Mouse (Mus musculus): ENCODE results near the gene Copz1. TPM values are rescaled to one million over a fixed set of nuclear protein-coding genes. Genes with fewer than 3 reads are reported as not detected.
"Not testable (repeated sequence)": the region's sequence is repeated elsewhere in the genome, so short reads cannot be mapped to it uniquely, and the experiment has no call there.

Gene Copz1
- polyA plus RNA-seq, 1 experiment = 143 TPM

- no peak overlapping the region for H3K4me3 ChIP-seq (ENCODE audit: insufficient read depth, low read length)
- no peak overlapping the region for H3K27ac ChIP-seq (ENCODE audit: insufficient read depth, low read length)
- no peaks in the 10 kb centered on the region for H3K4me1 ChIP-seq (ENCODE audit: control insufficient read depth, insufficient read depth, low read length)
- TF ChIP-seq POLR2A (IDR thresholded peaks at IDR 0.05; ENCODE audit: low read depth, low read length) (no peak), CTCF (IDR thresholded peaks at IDR 0.05; ENCODE audit: borderline replicate concordance, insufficient read depth, low read length) (no peak)
Measured at GRCm38 (mm10) chr15:103264794-103265193, 7.7 kb upstream of the Copz1 start.

GRCm38 (mm10) chr15:103268903-103269302 is 3.6 kb upstream of the Copz1 start:
- TF ChIP-seq CTCF (IDR thresholded peaks at IDR 0.05; ENCODE audit: borderline replicate concordance, insufficient read depth, low read length) (no peak), POLR2A (IDR thresholded peaks at IDR 0.05; ENCODE audit: low read depth, low read length) (no peak)

GRCm38 (mm10) chr15:103275943-103276342 is 3.4 kb downstream of the Copz1 start:
- H3K4me3 ChIP-seq (ENCODE audit: insufficient read depth, low read length); H3K27ac ChIP-seq (ENCODE audit: insufficient read depth, low read length); H3K4me1 ChIP-seq (ENCODE audit: control insufficient read depth, insufficient read depth, low read length): not testable (repeated sequence)

More at GRCm38 (mm10) chr15:103268903-103269302, 3.6 kb upstream of the Copz1 start:
- H3K4me3 ChIP-seq (ENCODE audit: insufficient read depth, low read length) = no peak overlapping the region
- H3K27ac ChIP-seq (ENCODE audit: insufficient read depth, low read length) = no peak overlapping the region
- no peaks in the 10 kb centered on the region for H3K4me1 ChIP-seq (ENCODE audit: control insufficient read depth, insufficient read depth, low read length)

- TF ChIP-seq POLR2A (IDR thresholded peaks at IDR 0.05; ENCODE audit: low read depth, low read length) (no peak), CTCF (IDR thresholded peaks at IDR 0.05; ENCODE audit: borderline replicate concordance, insufficient read depth, low read length) (no peak)
- Histone ChIP-seq H3K4me3 (ENCODE audit: insufficient read depth, low read length) (no peak overlapping the region), H3K27ac (ENCODE audit: insufficient read depth, low read length) (no peak overlapping the region)
Measured at GRCm38 (mm10) chr15:103277949-103278348, 5.4 kb downstream of the Copz1 start.

GRCm38 (mm10) chr15:103279750-103280149 is 7.2 kb downstream of the Copz1 start:
- TF ChIP-seq CTCF (IDR thresholded peaks at IDR 0.05; ENCODE audit: borderline replicate concordance, insufficient read depth, low read length) (no peak), POLR2A (IDR thresholded peaks at IDR 0.05; ENCODE audit: low read depth, low read length) (no peak)
- peaks cover under 1% of the 10 kb centered on the region; the same call in 1 of the 2 replicates for H3K4me1 ChIP-seq (ENCODE audit: control insufficient read depth, insufficient read depth, low read length)
- no peak overlapping the region for H3K27ac ChIP-seq (ENCODE audit: insufficient read depth, low read length)
- H3K4me3 ChIP-seq (ENCODE audit: insufficient read depth, low read length) = no peak overlapping the region

More at GRCm38 (mm10) chr15:103277949-103278348, 5.4 kb downstream of the Copz1 start:
- H3K4me1 ChIP-seq (ENCODE audit: control insufficient read depth, insufficient read depth, low read length) = peaks cover 3% of the 10 kb centered on the region; the same call in 1 of the 2 replicates

- H3K4me1 ChIP-seq (ENCODE audit: control insufficient read depth, insufficient read depth, low read length) = peaks cover 8% of the 10 kb centered on the region; the same call in 1 of the 2 replicates
- no peak overlapping the region for H3K27ac ChIP-seq (ENCODE audit: insufficient read depth, low read length)
- H3K4me3 ChIP-seq (ENCODE audit: insufficient read depth, low read length) = no peak overlapping the region
- TF ChIP-seq POLR2A (IDR thresholded peaks at IDR 0.05; ENCODE audit: low read depth, low read length) (no peak), CTCF (IDR thresholded peaks at IDR 0.05; ENCODE audit: borderline replicate concordance, insufficient read depth, low read length) (peak; percentile 36; the same call in 1 of the 2 replicates)
Measured at GRCm38 (mm10) chr15:103280817-103281464, 8.4 kb downstream of the Copz1 start.

GRCm38 (mm10) chr15:103281465-103282205 is 9.1 kb downstream of the Copz1 start:
- Histone ChIP-seq H3K27ac (ENCODE audit: insufficient read depth, low read length) (no peak overlapping the region), H3K4me1 (ENCODE audit: control insufficient read depth, insufficient read depth, low read length) (peaks cover 11% of the 10 kb centered on the region; the same call in 1 of the 2 replicates), H3K4me3 (ENCODE audit: insufficient read depth, low read length) (no peak overlapping the region)
- TF ChIP-seq CTCF (IDR thresholded peaks at IDR 0.05; ENCODE audit: borderline replicate concordance, insufficient read depth, low read length) = no peak

GRCm38 (mm10) chr15:103284066-103284465 is 11.6 kb downstream of the Copz1 start:
- H3K27ac ChIP-seq (ENCODE audit: insufficient read depth, low read length) = no peak overlapping the region
- TF ChIP-seq CTCF (IDR thresholded peaks at IDR 0.05; ENCODE audit: borderline replicate concordance, insufficient read depth, low read length) (0 out of 2 replicates have a peak, but pooled peaks have one; percentile 30), POLR2A (IDR thresholded peaks at IDR 0.05; ENCODE audit: low read depth, low read length) (no peak)
- H3K4me1 ChIP-seq (ENCODE audit: control insufficient read depth, insufficient read depth, low read length) = peaks cover 11% of the 10 kb centered on the region; the same call in 1 of the 2 replicates
- no peak overlapping the region for H3K4me3 ChIP-seq (ENCODE audit: insufficient read depth, low read length)

- H3K4me1 ChIP-seq (ENCODE audit: control insufficient read depth, insufficient read depth, low read length) = peaks cover 11% of the 10 kb centered on the region; the same call in 1 of the 2 replicates
- no peak overlapping the region for H3K4me3 ChIP-seq (ENCODE audit: insufficient read depth, low read length)
- peak; percentile 4; the same call in 1 of the 2 replicates for TF ChIP-seq CTCF (IDR thresholded peaks at IDR 0.05; ENCODE audit: borderline replicate concordance, insufficient read depth, low read length)
- TF ChIP-seq POLR2A (IDR thresholded peaks at IDR 0.05; ENCODE audit: low read depth, low read length) = no peak
- no peak overlapping the region; the same call in 1 of the 2 replicates for H3K27ac ChIP-seq (ENCODE audit: insufficient read depth, low read length)
Measured at GRCm38 (mm10) chr15:103284647-103285046, 12.1 kb downstream of the Copz1 start.

All from embryonic fibroblast, embryonic 13.5 days (primary cell).